Mouse (Mus musculus) heart, postnatal 25 days (tissue): ENCODE measurements around the gene Ttc28. TPM values are rescaled to one million over a fixed set of nuclear protein-coding genes. Genes with fewer than 3 reads are reported as not detected.
"Not testable (repeated sequence)": the region's sequence is repeated elsewhere in the genome, so short reads cannot be mapped to it uniquely, and the experiment has no call there.

ENCODE experiments used
- DNase-seq: peaks from one replicate; pipeline ENCODE4 v3.0.0; 2022; ENCODE audit warnings: low spot score
- intact Hi-C: fragments of 180-260 bp; cut with DNase I; formaldehyde crosslinking; loops from one replicate; pipeline ENCODE4 v1.15.1; 2025
- total RNA-seq, 2 experiments: library from RNA; stranded (reverse); gene quantifications; 2 replicates each; pipeline ENCODE4 v1.2.3; 2021

Gene Ttc28
- total RNA-seq, 2 experiments from 2014 or later: 13.3 to 16.9 TPM

DNA sequence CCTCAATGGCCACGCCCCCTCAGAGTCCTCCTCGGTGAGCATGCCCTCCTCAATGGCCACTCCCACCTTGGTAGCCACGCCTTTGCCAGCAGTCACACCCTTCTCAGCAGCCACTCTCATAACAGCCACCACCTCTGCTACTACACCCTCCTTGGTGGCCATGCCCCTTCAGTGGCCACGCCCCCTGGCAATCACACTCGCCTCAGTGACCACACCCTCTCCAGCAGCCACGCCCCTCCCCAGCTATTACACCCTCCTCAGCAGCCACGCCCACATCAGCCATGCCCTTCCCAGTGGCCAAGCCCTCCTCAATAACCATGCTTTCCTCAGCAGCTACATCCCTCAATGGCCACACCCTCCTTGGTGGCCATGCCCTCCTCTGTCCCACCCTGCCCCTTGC lies 359.6 kb downstream of the Ttc28 start:
- intact Hi-C loops: no loop called here
- no peak for DNase-seq

- intact Hi-C loops: no loop called here
- DNase-seq: no peak
These were observed 363.9 kb downstream of the Ttc28 start for GRCm38 (mm10) chr5:111243447-111244040.

DNA sequence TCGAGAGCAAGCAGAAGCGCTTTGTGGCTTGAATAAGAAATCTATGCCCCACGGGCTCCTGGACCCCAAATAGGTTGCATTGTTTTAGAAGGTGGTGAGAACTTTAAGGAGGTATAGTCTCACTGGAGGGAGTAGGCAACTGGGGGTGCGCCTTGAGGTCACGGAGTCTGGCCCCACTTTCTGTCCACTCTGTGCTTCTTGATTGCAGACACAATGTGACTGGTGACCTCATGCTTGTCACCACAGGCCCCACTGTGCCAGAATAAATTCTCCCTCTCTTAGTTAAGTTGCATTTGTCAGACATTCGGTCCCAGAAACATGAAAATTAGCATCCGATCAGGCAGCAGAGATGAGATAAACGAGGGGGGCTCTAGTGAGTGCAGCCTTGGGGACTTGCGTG lies 364.5 kb downstream of the Ttc28 start:
- no peak for DNase-seq
- intact Hi-C loops: no loop called here

DNA sequence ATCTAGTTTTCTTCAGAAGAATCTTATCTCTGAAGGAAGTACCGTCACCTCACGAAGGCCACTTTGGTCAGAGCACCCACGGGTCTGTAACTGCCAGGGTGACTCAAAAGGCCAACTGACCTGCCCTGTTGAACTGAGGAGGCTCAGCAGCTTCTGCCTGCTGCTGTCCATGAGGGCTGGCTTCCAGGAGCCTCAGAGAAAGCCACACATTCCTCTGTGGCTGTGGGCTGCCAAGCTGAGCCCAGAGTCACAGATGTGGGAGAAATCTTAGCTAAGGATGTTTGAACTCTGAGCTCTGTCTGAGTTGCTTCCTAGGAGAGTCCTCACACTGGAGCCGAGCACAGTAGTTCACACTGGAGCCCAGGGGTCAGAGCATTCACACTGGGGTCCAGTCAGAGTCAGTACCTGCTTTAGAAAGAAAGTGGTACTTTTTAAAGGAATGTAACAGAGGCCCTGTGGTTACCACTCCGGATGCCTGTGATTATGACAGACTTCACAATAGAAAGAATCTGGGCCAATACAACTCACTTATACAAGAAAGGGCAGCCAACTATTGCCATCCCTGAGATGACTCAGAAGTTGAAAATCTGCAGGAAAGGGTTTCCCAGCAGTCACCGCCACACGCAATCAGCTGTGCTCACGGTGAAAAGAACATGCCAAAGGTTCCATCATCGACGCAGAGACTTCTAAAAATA lies 368.1 kb downstream of the Ttc28 start:
- DNase-seq: no peak
- intact Hi-C loops: no loop called here

DNA sequence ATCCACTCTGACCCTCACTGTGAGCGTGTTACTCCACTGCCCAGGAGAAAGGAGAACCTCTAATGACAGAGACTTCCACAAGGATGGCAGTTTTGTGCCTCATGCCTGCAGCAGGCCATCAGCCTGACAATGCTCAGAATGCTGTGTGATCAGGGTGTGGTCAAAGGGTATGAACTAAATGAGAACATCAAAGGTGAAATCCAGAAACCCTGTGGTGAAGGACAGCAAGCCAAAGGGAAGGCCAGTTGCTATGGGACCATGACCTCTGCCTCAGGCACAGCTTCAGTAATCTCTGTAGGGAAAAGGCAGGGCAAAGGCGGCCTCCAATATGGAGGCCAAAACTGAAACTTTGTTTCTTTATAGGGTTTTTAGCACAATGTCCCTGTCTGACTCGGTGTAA lies 372.5 kb downstream of the Ttc28 start:
- intact Hi-C loops: loop anchor here (10.0 kb wide), 1 partner anchor 597 kb away; the partner anchor contains the start of genes Ddx51 and Noc4l

DNA sequence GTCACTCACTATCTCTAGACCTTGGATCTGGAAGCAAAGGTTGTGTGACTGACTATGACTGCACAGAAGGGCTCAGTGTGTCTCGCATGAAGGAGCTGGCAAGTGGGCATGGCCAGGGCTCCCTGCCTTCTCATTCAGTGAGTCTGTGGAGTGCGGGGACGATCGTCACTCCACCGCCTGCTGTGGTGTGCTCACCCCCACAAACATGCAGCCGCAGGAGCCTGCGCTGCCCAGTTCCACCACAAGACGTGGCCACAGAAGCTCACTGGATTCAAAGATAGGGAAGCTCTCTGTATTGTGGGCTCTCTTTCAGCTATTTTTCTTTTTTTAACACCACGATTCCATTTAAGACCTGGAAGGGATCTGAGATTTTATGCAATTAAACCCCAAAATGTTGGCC lies 374.8 kb downstream of the Ttc28 start:
- DNase-seq: no peak
- intact Hi-C loops: loop anchor here (10.0 kb wide), 1 partner anchor 600 kb away; the partner anchor contains the start of genes Ddx51 and Noc4l

More for the DNA sequence above, 372.5 kb downstream of the Ttc28 start:
- no peak for DNase-seq

DNA sequence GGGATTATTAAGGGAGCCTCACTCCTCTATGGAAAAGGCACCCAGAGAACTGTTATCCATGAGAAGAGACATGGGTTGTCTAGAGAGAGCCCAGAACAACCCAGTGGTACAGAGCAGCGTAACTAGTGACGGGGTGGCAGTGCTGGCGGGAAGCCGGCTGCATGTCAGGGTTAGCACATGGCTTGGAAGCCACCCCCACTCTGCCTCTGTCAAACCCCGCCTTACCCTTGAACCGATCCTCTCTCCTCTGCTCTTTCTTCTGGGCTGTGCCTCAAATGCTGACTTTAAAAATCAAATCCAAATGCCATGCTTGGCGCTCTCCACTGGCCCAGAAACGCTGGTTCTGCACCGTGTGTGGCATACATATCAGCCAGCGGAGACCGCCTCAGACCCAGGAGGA lies 375.2 kb downstream of the Ttc28 start:
- no peak for DNase-seq
- intact Hi-C loops: loop anchor here (5.0 to 10.0 kb wide), 3 partner anchors 142 to 600 kb away; partner anchors contain the start of genes Ddx51 and Noc4l

GRCm38 (mm10) chr5:111256181-111256580 lies 376.6 kb downstream of the Ttc28 start:
- intact Hi-C loops: loop anchor here (5.0 to 10.0 kb wide), 3 partner anchors 144 to 601 kb away; partner anchors contain the start of genes Ddx51 and Noc4l
- no peak for DNase-seq

- no peak for DNase-seq
- intact Hi-C loops: loop anchor here (1.0 to 10.0 kb wide), 4 partner anchors 49 to 602 kb away; partner anchors contain the start of genes Ddx51 and Noc4l
These were observed 377.5 kb downstream of the Ttc28 start for GRCm38 (mm10) chr5:111257127-111257526.

GRCm38 (mm10) chr5:111261162-111261561 lies 381.6 kb downstream of the Ttc28 start:
- DNase-seq: not testable (repeated sequence)
- intact Hi-C loops: loop anchor here (5.0 kb wide), 1 partner anchor 334 kb away; no protein-coding TSS in a partner anchor

DNA sequence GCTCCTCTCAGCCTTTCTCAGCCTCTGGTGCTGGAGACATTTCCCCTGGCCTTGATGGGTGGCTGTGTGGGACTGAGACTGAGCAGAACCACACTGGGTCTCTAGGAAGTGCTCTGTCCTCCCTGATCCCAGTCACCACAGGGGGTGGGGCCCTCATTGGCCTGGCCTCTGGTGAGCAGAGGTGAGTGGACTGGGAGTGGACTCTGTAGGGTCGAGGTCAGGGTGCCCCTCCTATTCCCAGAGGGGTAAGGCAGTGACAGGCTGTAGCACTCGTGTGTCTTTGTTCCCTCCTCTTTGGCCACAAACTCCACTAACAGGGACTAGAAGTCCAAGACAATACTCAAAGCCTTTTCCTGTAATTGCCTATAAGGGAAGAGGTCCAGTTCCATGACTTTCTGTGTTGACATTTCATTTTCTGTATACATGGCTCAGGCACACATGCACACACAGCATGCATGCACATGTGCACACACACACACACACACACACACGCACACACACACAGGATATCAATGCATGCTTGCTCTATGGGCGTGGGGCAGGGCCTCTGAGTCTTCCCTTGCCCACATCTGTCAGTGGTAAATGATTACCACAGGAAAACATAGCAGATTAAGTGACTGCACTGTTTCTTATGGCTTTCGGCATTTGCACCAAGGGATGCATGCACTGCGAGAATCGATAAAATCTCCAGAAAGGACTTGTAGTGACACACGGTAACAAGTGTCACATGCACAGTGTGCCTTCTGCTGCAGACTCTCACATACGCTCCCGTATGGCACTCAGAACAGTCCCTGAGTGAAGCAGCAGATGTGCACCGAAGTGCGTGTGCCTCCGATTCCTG lies 382.4 kb downstream of the Ttc28 start:
- peak; percentile 51 for DNase-seq
- intact Hi-C loops: loop anchor here (5.0 kb wide), 1 partner anchor 335 kb away; no protein-coding TSS in a partner anchor

DNA sequence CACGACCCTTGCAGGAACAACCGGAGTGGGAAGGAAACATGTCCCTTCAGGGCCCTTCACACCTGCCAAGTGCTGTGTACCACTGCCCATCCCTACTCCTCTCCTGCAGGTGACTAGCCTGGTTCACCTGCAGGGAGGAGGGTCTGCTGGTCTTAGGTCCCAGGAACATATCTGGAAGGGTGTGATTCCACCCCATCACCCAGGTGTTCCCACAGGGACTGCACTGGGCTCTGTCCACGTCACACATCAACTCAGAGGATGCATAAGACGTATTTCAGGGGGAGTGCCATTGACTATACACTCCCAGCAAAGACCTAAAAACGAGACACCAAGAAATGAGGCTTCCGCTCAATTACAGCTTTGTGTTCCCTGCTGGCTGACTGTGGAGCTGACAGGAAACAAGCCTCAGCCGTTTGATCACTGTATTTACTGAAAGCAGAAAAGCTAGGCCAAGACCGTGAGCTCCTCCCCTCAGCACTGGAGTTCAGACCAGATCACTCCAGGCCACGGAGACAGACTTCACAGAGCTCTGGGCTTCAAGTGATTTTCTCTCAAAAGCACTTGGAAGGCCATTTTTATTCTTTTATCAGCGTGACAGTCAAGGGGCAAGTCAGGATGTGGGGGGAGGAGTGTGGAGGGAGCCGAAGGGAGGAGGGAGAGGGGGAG lies 383.1 kb downstream of the Ttc28 start:
- intact Hi-C loops: loop anchor here (5.0 kb wide), 1 partner anchor 335 kb away; no protein-coding TSS in a partner anchor
- peak; percentile 34 for DNase-seq

DNA sequence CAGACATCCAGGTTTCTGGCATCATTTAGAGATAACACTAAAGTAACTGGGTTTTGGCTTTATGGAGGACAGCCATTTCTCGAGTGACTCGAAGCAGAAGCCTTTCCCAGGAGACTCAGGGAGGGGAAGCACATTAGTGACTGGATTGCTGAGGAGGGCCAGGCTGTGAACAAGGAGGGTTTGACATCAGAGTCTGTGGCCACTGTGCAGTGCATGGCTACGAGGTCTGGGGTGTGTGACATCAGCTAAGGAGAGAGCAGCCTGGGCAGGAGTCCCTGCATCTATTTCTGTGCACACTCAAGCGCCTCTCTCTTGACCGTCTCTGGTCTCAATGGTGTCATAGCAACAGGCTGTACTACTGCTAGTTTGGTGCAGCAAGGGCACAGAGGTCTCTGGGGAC lies 383.8 kb downstream of the Ttc28 start:
- intact Hi-C loops: loop anchor here (5.0 kb wide), 1 partner anchor 336 kb away; no protein-coding TSS in a partner anchor
- no peak for DNase-seq

GRCm38 (mm10) chr5:111264488-111264887 lies 384.9 kb downstream of the Ttc28 start:
- DNase-seq: no peak
- intact Hi-C loops: loop anchor here (5.0 kb wide), 1 partner anchor 337 kb away; no protein-coding TSS in a partner anchor

- intact Hi-C loops: loop anchor here (5.0 kb wide), 3 partner anchors 289 to 479 kb away; partner anchors contain the start of genes Chek2 and Hscb
- no peak for DNase-seq
These were observed 387.1 kb downstream of the Ttc28 start for GRCm38 (mm10) chr5:111266658-111267057.

GRCm38 (mm10) chr5:111267100-111267499 lies 387.5 kb downstream of the Ttc28 start:
- DNase-seq: peak; percentile 61
- intact Hi-C loops: loop anchor here (5.0 kb wide), 3 partner anchors 290 to 480 kb away; partner anchors contain the start of genes Chek2 and Hscb

- no peak for DNase-seq
- intact Hi-C loops: loop anchor here (5.0 kb wide), 3 partner anchors 292 to 482 kb away; partner anchors contain the start of genes Chek2 and Hscb
These were observed 389.2 kb downstream of the Ttc28 start for GRCm38 (mm10) chr5:111268852-111269251.

GRCm38 (mm10) chr5:111269613-111270205 lies 390.1 kb downstream of the Ttc28 start:
- intact Hi-C loops: loop anchor here (5.0 to 10.0 kb wide), 4 partner anchors 292 to 482 kb away; partner anchors contain the start of genes Chek2 and Hscb

More at GRCm38 (mm10) chr5:111269613-111270205, 390.1 kb downstream of the Ttc28 start:
- DNase-seq: peak; percentile 50
